Mouse (Mus musculus): ENCODE data around the gene Hcar1. TPM values are rescaled to one million over a fixed set of nuclear protein-coding genes. Genes with fewer than 3 reads are reported as not detected.

The Hcar1 gene
- polyA plus RNA-seq, 1 experiment: 0.38 TPM

- H3K27ac ChIP-seq (ENCODE audit: insufficient read depth, low read length): no peak overlapping the region
- WGBS: 19% methylated on average over 4 of the region's 4 CpGs
- DNase-seq: no peak
- no peaks in the 10 kb centered on the region for H3K4me1 ChIP-seq (ENCODE audit: control insufficient read depth, insufficient read depth, low read length)
- no peak overlapping the region for H3K4me3 ChIP-seq (replicated peaks; ENCODE audit: insufficient read depth, low read depth, low read length)
- H3K27me3 ChIP-seq (ENCODE audit: control insufficient read depth, insufficient read depth, low read length): no peaks in the 10 kb centered on the region
- TF ChIP-seq CTCF (IDR thresholded peaks at IDR 0.05; ENCODE audit: borderline replicate concordance, insufficient read depth, low read depth, low read length): no peak
- TF ChIP-seq POLR2A (IDR thresholded peaks at IDR 0.05; ENCODE audit: borderline replicate concordance, insufficient read depth, low read length): no peak
Measured at GRCm38 (mm10) chr5:123843816-123844215, 36.0 kb downstream of the Hcar1 start.

- no peaks in the 10 kb centered on the region for H3K4me1 ChIP-seq (ENCODE audit: control insufficient read depth, insufficient read depth, low read length)
- no peaks in the 10 kb centered on the region for H3K27me3 ChIP-seq (ENCODE audit: control insufficient read depth, insufficient read depth, low read length)
- no peak overlapping the region for H3K27ac ChIP-seq (ENCODE audit: insufficient read depth, low read length)
- no peak for DNase-seq
- H3K4me3 ChIP-seq (replicated peaks; ENCODE audit: insufficient read depth, low read depth, low read length): no peak overlapping the region
- WGBS: 66% methylated on average over 3 of the region's 3 CpGs
- TF ChIP-seq CTCF (IDR thresholded peaks at IDR 0.05; ENCODE audit: borderline replicate concordance, insufficient read depth, low read depth, low read length) (no peak), POLR2A (IDR thresholded peaks at IDR 0.05; ENCODE audit: borderline replicate concordance, insufficient read depth, low read length) (no peak)
Measured at GRCm38 (mm10) chr5:123842935-123843282, 36.9 kb downstream of the Hcar1 start.

- 74% methylated on average over 11 of the region's 11 CpGs for WGBS
- H3K4me1 ChIP-seq (ENCODE audit: control insufficient read depth, insufficient read depth, low read length): no peaks in the 10 kb centered on the region
Measured at GRCm38 (mm10) chr5:123842221-123842934, 37.4 kb downstream of the Hcar1 start.

GRCm38 (mm10) chr5:123837371-123837770 lies 42.4 kb downstream of the Hcar1 start:
- Histone ChIP-seq H3K27ac (ENCODE audit: insufficient read depth, low read length) (0 out of 2 replicates have a peak overlapping the region, but pooled peaks have one; percentile 47), H3K27me3 (ENCODE audit: control insufficient read depth, insufficient read depth, low read length) (no peaks in the 10 kb centered on the region), H3K4me3 (replicated peaks; ENCODE audit: insufficient read depth, low read depth, low read length) (no peak overlapping the region), H3K4me1 (ENCODE audit: control insufficient read depth, insufficient read depth, low read length) (no peaks in the 10 kb centered on the region)
- WGBS: 54% methylated on average over 4 of the region's 4 CpGs
- TF ChIP-seq CTCF (IDR thresholded peaks at IDR 0.05; ENCODE audit: borderline replicate concordance, insufficient read depth, low read depth, low read length) (no peak), POLR2A (IDR thresholded peaks at IDR 0.05; ENCODE audit: borderline replicate concordance, insufficient read depth, low read length) (no peak)
- DNase-seq: no peak

More at GRCm38 (mm10) chr5:123842221-123842934, 37.4 kb downstream of the Hcar1 start:
- no peak for TF ChIP-seq CTCF (IDR thresholded peaks at IDR 0.05; ENCODE audit: borderline replicate concordance, insufficient read depth, low read depth, low read length)
- no peak for TF ChIP-seq POLR2A (IDR thresholded peaks at IDR 0.05; ENCODE audit: borderline replicate concordance, insufficient read depth, low read length)
- no peak overlapping the region for H3K4me3 ChIP-seq (replicated peaks; ENCODE audit: insufficient read depth, low read depth, low read length)
- no peaks in the 10 kb centered on the region for H3K27me3 ChIP-seq (ENCODE audit: control insufficient read depth, insufficient read depth, low read length)
- no peak for DNase-seq
- H3K27ac ChIP-seq (ENCODE audit: insufficient read depth, low read length): no peak overlapping the region

- no peak overlapping the region for H3K4me3 ChIP-seq (replicated peaks; ENCODE audit: insufficient read depth, low read depth, low read length)
- DNase-seq: no peak
- no peak overlapping the region for H3K27ac ChIP-seq (ENCODE audit: insufficient read depth, low read length)
- WGBS: 75% methylated on average over 3 of the region's 3 CpGs
- TF ChIP-seq POLR2A (IDR thresholded peaks at IDR 0.05; ENCODE audit: borderline replicate concordance, insufficient read depth, low read length): no peak
- TF ChIP-seq CTCF (IDR thresholded peaks at IDR 0.05; ENCODE audit: borderline replicate concordance, insufficient read depth, low read depth, low read length): no peak
- H3K27me3 ChIP-seq (ENCODE audit: control insufficient read depth, insufficient read depth, low read length): no peaks in the 10 kb centered on the region
- no peaks in the 10 kb centered on the region for H3K4me1 ChIP-seq (ENCODE audit: control insufficient read depth, insufficient read depth, low read length)
Measured at GRCm38 (mm10) chr5:123834836-123835235, 45.0 kb downstream of the Hcar1 start.

GRCm38 (mm10) chr5:123832309-123832708 lies 47.5 kb downstream of the Hcar1 start:
- TF ChIP-seq CTCF (IDR thresholded peaks at IDR 0.05; ENCODE audit: borderline replicate concordance, insufficient read depth, low read depth, low read length) (no peak), POLR2A (IDR thresholded peaks at IDR 0.05; ENCODE audit: borderline replicate concordance, insufficient read depth, low read length) (no peak)
- DNase-seq: no peak
- WGBS: 89% methylated on average over 7 of the region's 7 CpGs
- no peak overlapping the region for H3K4me3 ChIP-seq (replicated peaks; ENCODE audit: insufficient read depth, low read depth, low read length)
- H3K4me1 ChIP-seq (ENCODE audit: control insufficient read depth, insufficient read depth, low read length): no peaks in the 10 kb centered on the region
- H3K27me3 ChIP-seq (ENCODE audit: control insufficient read depth, insufficient read depth, low read length): no peaks in the 10 kb centered on the region
- no peak overlapping the region for H3K27ac ChIP-seq (ENCODE audit: insufficient read depth, low read length)

- H3K4me1 ChIP-seq (ENCODE audit: control insufficient read depth, insufficient read depth, low read length): no peaks in the 10 kb centered on the region
- TF ChIP-seq POLR2A (IDR thresholded peaks at IDR 0.05; ENCODE audit: borderline replicate concordance, insufficient read depth, low read length) (no peak), CTCF (IDR thresholded peaks at IDR 0.05; ENCODE audit: borderline replicate concordance, insufficient read depth, low read depth, low read length) (0 out of 2 replicates have a peak, but pooled peaks have one; percentile 4)
- WGBS: 74% methylated on average over 6 of the region's 6 CpGs
- H3K4me3 ChIP-seq (replicated peaks; ENCODE audit: insufficient read depth, low read depth, low read length): no peak overlapping the region
- no peak overlapping the region for H3K27ac ChIP-seq (ENCODE audit: insufficient read depth, low read length)
- H3K27me3 ChIP-seq (ENCODE audit: control insufficient read depth, insufficient read depth, low read length): no peaks in the 10 kb centered on the region
- peak in 1 of 2 experiments; percentile 23 for DNase-seq
Measured at GRCm38 (mm10) chr5:123827659-123828091, 52.1 kb downstream of the Hcar1 start.

Other genes with a start within 250 kb of the Hcar1 start
- 117 and 128 TPM in 2 replicates for gene Clip1, start 195.4 kb downstream of the Hcar1 start, polyA plus RNA-seq (2012; rRNA removed)
- 60.4 and 63.5 TPM in 2 replicates for gene Zcchc8, start 158.9 kb downstream of the Hcar1 start, polyA plus RNA-seq (2012; rRNA removed)
- 95.1 and 97.2 TPM in 2 replicates for gene Rsrc2, start 130.6 kb downstream of the Hcar1 start, polyA plus RNA-seq (2012; rRNA removed)
- 0.33 and 0.54 TPM in 2 replicates for gene Kntc1, start 130.3 kb downstream of the Hcar1 start, polyA plus RNA-seq (2012; rRNA removed)
- 0.07 and 0.08 TPM in 2 replicates for gene Hcar2, start 14.5 kb downstream of the Hcar1 start, polyA plus RNA-seq (2012; rRNA removed)
- 45.6 and 56.3 TPM in 2 replicates for gene Denr, start 27.2 kb upstream of the Hcar1 start, polyA plus RNA-seq (2012; rRNA removed)
- 0.67 and 1.5 TPM in 2 replicates for gene Gm43518, start 47.4 kb upstream of the Hcar1 start, polyA plus RNA-seq (2012; rRNA removed)
- gene Ccdc62, start 50.7 kb upstream of the Hcar1 start, polyA plus RNA-seq (2012; rRNA removed): 4.6 and 5.8 TPM in 2 replicates
- gene Hip1r, start 93.6 kb upstream of the Hcar1 start, polyA plus RNA-seq (2012; rRNA removed): 41.8 and 42.4 TPM in 2 replicates
- 41.7 and 47.5 TPM in 2 replicates for gene Vps37b, start 152.2 kb upstream of the Hcar1 start, polyA plus RNA-seq (2012; rRNA removed)
- gene Abcb9, start 215.8 kb upstream of the Hcar1 start, polyA plus RNA-seq (2012; rRNA removed): 34.7 and 37.1 TPM in 2 replicates
- gene Ogfod2, start 232.3 kb upstream of the Hcar1 start, polyA plus RNA-seq (2012; rRNA removed): 47.2 and 52.7 TPM in 2 replicates
- 81.6 and 91.0 TPM in 2 replicates for gene Arl6ip4, start 236.1 kb upstream of the Hcar1 start, polyA plus RNA-seq (2012; rRNA removed)